Mouse (Mus musculus) C2C12 (cell line): ENCODE data around the gene Diaph3. TPM values are rescaled to one million over a fixed set of nuclear protein-coding genes. Genes with fewer than 3 reads are reported as not detected.

ENCODE experiments used
- H3K27me3 ChIP-seq: one replicate; pipeline ENCODE4 v1.6.1; 2011; ENCODE audit not compliant: control insufficient read depth, insufficient read depth, insufficient read length
- H3K36me3 ChIP-seq: one replicate; pipeline ENCODE4 v1.6.1; 2011; ENCODE audit not compliant: control insufficient read depth, insufficient read depth
- H3K4me3 ChIP-seq: one replicate; pipeline ENCODE4 v1.5.1; 2011; ENCODE audit warnings: mild to moderate bottlenecking, control low read depth; ENCODE audit not compliant: poor library complexity, insufficient read depth, severe bottlenecking
- H3K79me2 ChIP-seq: one replicate; pipeline ENCODE4 v1.6.1; 2011; ENCODE audit not compliant: control insufficient read depth, insufficient read depth
- H3K79me3 ChIP-seq: one replicate; pipeline ENCODE4 v1.6.1; 2011; ENCODE audit warnings: low read depth, control low read depth
- H3ac ChIP-seq: one replicate; pipeline ENCODE3; 2011; ENCODE audit warnings: low read depth; ENCODE audit not compliant: control insufficient read depth, insufficient read length
- CEBPB ChIP-seq: IDR thresholded peaks from one replicate; pipeline ENCODE4 v1.6.1; 2011; ENCODE audit warnings: low read depth, mild to moderate bottlenecking, control low read depth, moderate library complexity
- CTCF ChIP-seq: IDR thresholded peaks from one replicate; pipeline ENCODE4 v1.5.1; 2011; ENCODE audit not compliant: control insufficient read depth, insufficient read depth, insufficient read length
- FOSL1 ChIP-seq: IDR thresholded peaks from one replicate; pipeline ENCODE4 v1.8.0; 2011; ENCODE audit warnings: mild to moderate bottlenecking, low read length; ENCODE audit not compliant: poor library complexity, insufficient read depth, severe bottlenecking
- MAX ChIP-seq: IDR thresholded peaks from one replicate; pipeline ENCODE4 v1.6.1; 2011; ENCODE audit warnings: mild to moderate bottlenecking, control low read depth
- MYOD1 ChIP-seq: IDR thresholded peaks from one replicate; pipeline ENCODE4 v1.6.1; 2011; ENCODE audit warnings: low read depth; ENCODE audit not compliant: control insufficient read depth, insufficient read length
- MYOG ChIP-seq: IDR thresholded peaks from one replicate; pipeline ENCODE4 v1.6.1; 2011; ENCODE audit not compliant: control insufficient read depth, insufficient read length; ENCODE audit errors: extremely low read depth
- USF1 ChIP-seq: IDR thresholded peaks from one replicate; pipeline ENCODE4 v1.6.1; 2011; ENCODE audit warnings: low read depth, mild to moderate bottlenecking, control low read depth, moderate library complexity
- polyA plus RNA-seq: library from polyadenylated mRNA; unstranded; fragments of >200 nt; fragmentation: generic; extraction: Trizol; gene quantifications from one replicate; pipeline ENCODE4 v1.2.1, GENCODE M21; 2012; ENCODE audit warnings: missing spikeins

Gene Diaph3
- polyA plus RNA-seq, 1 experiment, result 14.3 TPM

DNA sequence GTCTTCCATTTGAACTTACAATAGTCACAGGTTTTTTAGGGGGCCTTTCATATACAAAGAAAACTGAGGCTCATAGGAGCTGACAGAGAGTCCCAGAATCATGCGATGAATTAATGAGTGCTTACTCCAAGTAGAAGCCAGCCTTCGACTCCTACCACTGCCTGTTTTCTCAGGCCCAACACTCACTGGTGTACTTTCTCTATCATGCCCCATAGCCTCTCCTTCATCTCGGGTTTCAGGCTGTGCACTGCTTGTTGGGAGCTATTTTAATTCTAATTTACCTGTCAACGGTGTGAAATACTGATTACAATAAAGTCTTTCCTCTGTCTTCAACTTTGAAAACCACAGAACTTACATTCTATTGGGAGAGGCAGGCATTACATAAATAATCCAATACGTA lies 449.7 kb downstream of the Diaph3 start:
- Histone ChIP-seq H3K79me2 (no peaks in the 10 kb centered on the region), H3ac (no peak overlapping the region), H3K36me3 (no peaks in the 10 kb centered on the region), H3K27me3 (no peaks in the 10 kb centered on the region), H3K4me3 (no peak overlapping the region), H3K79me3 (no peaks in the 10 kb centered on the region)
- TF ChIP-seq CEBPB (no peak), USF1 (no peak), MYOD1 (no peak), FOSL1 (no peak), MYOG (no peak)

GRCm38 (mm10) chr14:86684585-86685503 lies 456.2 kb downstream of the Diaph3 start:
- Histone ChIP-seq H3ac (no peak overlapping the region), H3K27me3 (no peaks in the 10 kb centered on the region), H3K4me3 (no peak overlapping the region), H3K79me3 (no peaks in the 10 kb centered on the region), H3K79me2 (no peaks in the 10 kb centered on the region), H3K36me3 (no peaks in the 10 kb centered on the region)
- TF ChIP-seq MYOG (no peak), MAX (no peak), CEBPB (no peak), MYOD1 (no peak), CTCF (no peak), FOSL1 (no peak), USF1 (no peak)

DNA sequence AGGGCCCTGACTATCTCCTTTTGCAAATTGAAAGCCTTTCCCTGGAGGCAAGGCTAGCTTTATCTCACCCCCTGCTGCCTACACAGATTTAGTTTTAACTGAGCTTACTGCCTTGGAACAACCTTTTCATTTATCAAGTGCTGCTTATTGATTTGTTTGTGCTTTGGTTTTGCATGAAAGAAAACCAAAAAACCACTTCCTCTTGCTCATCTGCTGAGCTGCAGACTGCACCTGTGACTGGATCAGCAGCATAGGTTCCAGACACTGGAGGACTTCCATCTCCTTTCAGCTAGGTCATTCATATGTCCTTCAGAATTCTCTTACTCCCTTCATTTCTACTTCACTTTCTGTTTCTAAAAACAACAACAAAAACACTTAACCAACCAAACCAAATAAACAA lies 459.1 kb downstream of the Diaph3 start:
- Histone ChIP-seq H3K79me2 (no peaks in the 10 kb centered on the region), H3K79me3 (no peaks in the 10 kb centered on the region), H3K27me3 (no peaks in the 10 kb centered on the region), H3K36me3 (no peaks in the 10 kb centered on the region), H3ac (no peak overlapping the region), H3K4me3 (no peak overlapping the region)
- TF ChIP-seq CTCF, result no peak
- TF ChIP-seq USF1, result no peak
- TF ChIP-seq MYOD1, result no peak
- TF ChIP-seq MYOG, result no peak
- TF ChIP-seq CEBPB, result no peak
- no peak for TF ChIP-seq FOSL1
- TF ChIP-seq MAX, result no peak

- Histone ChIP-seq H3K36me3 (no peaks in the 10 kb centered on the region), H3K79me2 (no peaks in the 10 kb centered on the region), H3K27me3 (no peaks in the 10 kb centered on the region), H3K79me3 (no peaks in the 10 kb centered on the region), H3ac (no peak overlapping the region), H3K4me3 (no peak overlapping the region)
- no peak for TF ChIP-seq USF1
- TF ChIP-seq CTCF, result no peak
- TF ChIP-seq CEBPB, result no peak
Observed at GRCm38 (mm10) chr14:86678992-86679391, 462.0 kb downstream of the Diaph3 start.

- TF ChIP-seq USF1 (no peak), FOSL1 (no peak), MAX (no peak), CEBPB (no peak), MYOG (no peak), CTCF (no peak), MYOD1 (no peak)
- no peaks in the 10 kb centered on the region for H3K79me2 ChIP-seq
- H3K79me3 ChIP-seq, result no peaks in the 10 kb centered on the region
- H3K36me3 ChIP-seq, result no peaks in the 10 kb centered on the region
- H3K27me3 ChIP-seq, result no peaks in the 10 kb centered on the region
- no peak overlapping the region for H3ac ChIP-seq
- no peak overlapping the region for H3K4me3 ChIP-seq
Observed at GRCm38 (mm10) chr14:86678179-86678780, 462.8 kb downstream of the Diaph3 start.

DNA sequence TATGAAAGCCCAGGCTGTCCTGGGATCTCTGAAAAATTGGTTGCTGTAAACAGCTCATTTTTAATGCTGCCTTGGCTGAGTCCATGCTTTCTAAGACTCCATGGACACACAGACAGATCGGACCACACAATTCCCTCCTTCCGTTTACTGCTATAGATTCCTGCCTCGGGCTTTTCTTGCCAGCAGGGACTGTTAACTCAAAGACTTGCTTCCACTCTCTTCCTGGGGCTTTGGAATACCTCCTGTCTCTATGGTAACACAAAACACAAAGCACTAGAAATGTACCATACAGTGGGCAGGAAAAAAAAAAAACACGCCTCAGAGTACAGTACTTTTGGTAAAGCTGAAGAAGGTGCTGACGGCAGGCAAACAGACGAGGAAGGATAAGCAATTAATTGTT lies 464.0 kb downstream of the Diaph3 start:
- no peaks in the 10 kb centered on the region for H3K36me3 ChIP-seq
- H3K79me3 ChIP-seq, result no peaks in the 10 kb centered on the region
- no peak overlapping the region for H3K4me3 ChIP-seq
- H3K27me3 ChIP-seq, result no peaks in the 10 kb centered on the region
- TF ChIP-seq MYOD1 (no peak), CTCF (no peak), USF1 (no peak), FOSL1 (no peak), MAX (no peak), MYOG (no peak), CEBPB (no peak)
- no peak overlapping the region for H3ac ChIP-seq
- no peaks in the 10 kb centered on the region for H3K79me2 ChIP-seq
